Mouse (Mus musculus): ENCODE measurements around the gene Ptger1. TPM values are rescaled to one million over a fixed set of nuclear protein-coding genes. Genes with fewer than 3 reads are reported as not detected.

Ptger1 gene
- polyA plus RNA-seq, 1 experiment, result 0.58 TPM

DNA sequence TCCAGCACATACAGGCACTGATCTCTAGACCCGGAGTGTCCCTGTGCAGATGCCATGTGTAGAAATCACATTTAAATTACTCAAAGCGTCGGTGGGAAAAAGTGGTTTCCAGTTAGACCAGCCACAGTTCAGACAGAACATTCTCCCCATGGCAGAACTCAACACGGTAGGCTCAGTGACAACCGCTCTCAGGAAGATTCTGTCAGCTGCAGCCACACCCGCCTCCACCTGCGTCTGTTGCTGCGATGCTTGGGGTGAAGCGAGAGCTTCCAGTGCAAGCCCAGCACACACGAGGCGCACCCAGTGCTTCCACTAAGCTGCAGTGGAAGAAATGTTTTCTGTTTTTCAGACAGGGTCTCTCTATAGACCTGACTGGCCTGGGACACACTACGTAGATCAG lies 13.4 kb downstream of the Ptger1 start:
- H3K9me3 ChIP-seq (replicated peaks; ENCODE audit: control insufficient read depth, insufficient read depth, low read length, poor library complexity, severe bottlenecking), result no peaks in the 10 kb centered on the region
- H3K4me3 ChIP-seq (ENCODE audit: low read depth, low read length), result no peak overlapping the region
- no peaks in the 10 kb centered on the region for H3K27me3 ChIP-seq (ENCODE audit: control insufficient read depth, insufficient read depth, low read length, poor library complexity, severe bottlenecking)
- no peak overlapping the region for H3K9ac ChIP-seq (ENCODE audit: low read depth, poor library complexity, severe bottlenecking)
- TF ChIP-seq CTCF (IDR thresholded peaks at IDR 0.05; ENCODE audit: low read depth, low read length) (no peak), EP300 (IDR thresholded peaks at IDR 0.05; ENCODE audit: insufficient read depth, low read depth, low read length) (no peak), POLR2A (IDR thresholded peaks at IDR 0.05; ENCODE audit: insufficient read depth, low read length) (no peak)
- H3K4me1 ChIP-seq (ENCODE audit: control insufficient read depth, insufficient read depth, low read length), result no peaks in the 10 kb centered on the region
- no peak overlapping the region for H3K27ac ChIP-seq (ENCODE audit: insufficient read depth, low read length)
- no peaks in the 10 kb centered on the region for H3K36me3 ChIP-seq (ENCODE audit: control insufficient read depth, insufficient read depth, low read length, poor library complexity, severe bottlenecking)

DNA sequence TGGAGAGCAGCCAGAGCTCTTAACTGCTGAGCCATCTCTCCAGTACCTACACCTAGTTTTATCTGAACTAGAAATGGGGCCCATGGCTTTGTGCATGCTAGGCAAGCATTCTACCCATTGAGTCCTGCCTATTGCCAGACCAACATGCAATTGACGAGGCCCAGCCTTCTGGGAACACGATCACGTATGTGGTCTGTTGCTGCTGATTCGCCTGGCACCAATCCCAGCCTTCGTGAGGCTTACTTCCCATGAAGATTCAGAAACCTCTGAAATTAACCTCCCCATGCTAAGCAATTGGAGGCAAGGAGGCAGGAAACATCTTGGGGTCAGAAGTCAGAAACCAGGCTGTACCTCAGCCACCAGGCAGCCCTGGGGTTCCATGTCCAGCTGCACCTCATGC lies 14.1 kb downstream of the Ptger1 start:
- Histone ChIP-seq H3K4me3 (ENCODE audit: low read depth, low read length) (no peak overlapping the region), H3K9me3 (replicated peaks; ENCODE audit: control insufficient read depth, insufficient read depth, low read length, poor library complexity, severe bottlenecking) (no peaks in the 10 kb centered on the region), H3K27me3 (ENCODE audit: control insufficient read depth, insufficient read depth, low read length, poor library complexity, severe bottlenecking) (no peaks in the 10 kb centered on the region), H3K27ac (ENCODE audit: insufficient read depth, low read length) (no peak overlapping the region), H3K4me1 (ENCODE audit: control insufficient read depth, insufficient read depth, low read length) (no peaks in the 10 kb centered on the region), H3K36me3 (ENCODE audit: control insufficient read depth, insufficient read depth, low read length, poor library complexity, severe bottlenecking) (no peaks in the 10 kb centered on the region), H3K9ac (ENCODE audit: low read depth, poor library complexity, severe bottlenecking) (no peak overlapping the region)
- TF ChIP-seq CTCF (IDR thresholded peaks at IDR 0.05; ENCODE audit: low read depth, low read length) (no peak), POLR2A (IDR thresholded peaks at IDR 0.05; ENCODE audit: insufficient read depth, low read length) (no peak), EP300 (IDR thresholded peaks at IDR 0.05; ENCODE audit: insufficient read depth, low read depth, low read length) (no peak)

DNA sequence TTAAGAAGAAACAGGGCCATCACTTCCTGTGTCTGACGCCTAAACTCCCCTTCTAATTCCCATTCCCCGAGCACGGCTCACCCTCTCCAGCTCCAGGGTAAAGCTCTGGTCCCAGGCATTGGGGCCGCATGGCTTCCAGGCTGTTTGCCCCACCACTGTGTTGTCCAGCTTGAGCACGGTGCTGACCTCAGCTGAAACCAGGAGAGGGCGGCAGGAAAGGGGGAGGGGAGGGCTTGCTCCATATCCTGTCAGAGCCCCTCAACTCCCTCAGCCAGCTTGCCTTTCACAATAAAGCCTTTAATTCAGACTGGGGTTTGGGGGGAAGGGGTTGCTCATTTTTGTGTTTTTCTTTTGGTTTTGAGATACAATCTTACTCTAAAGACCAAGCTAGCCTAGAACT lies 14.6 kb downstream of the Ptger1 start:
- no peaks in the 10 kb centered on the region for H3K27me3 ChIP-seq (ENCODE audit: control insufficient read depth, insufficient read depth, low read length, poor library complexity, severe bottlenecking)
- H3K9me3 ChIP-seq (replicated peaks; ENCODE audit: control insufficient read depth, insufficient read depth, low read length, poor library complexity, severe bottlenecking), result no peaks in the 10 kb centered on the region
- no peak overlapping the region for H3K27ac ChIP-seq (ENCODE audit: insufficient read depth, low read length)
- H3K4me3 ChIP-seq (ENCODE audit: low read depth, low read length), result no peak overlapping the region
- TF ChIP-seq CTCF (IDR thresholded peaks at IDR 0.05; ENCODE audit: low read depth, low read length) (no peak), EP300 (IDR thresholded peaks at IDR 0.05; ENCODE audit: insufficient read depth, low read depth, low read length) (no peak), POLR2A (IDR thresholded peaks at IDR 0.05; ENCODE audit: insufficient read depth, low read length) (no peak)
- no peaks in the 10 kb centered on the region for H3K36me3 ChIP-seq (ENCODE audit: control insufficient read depth, insufficient read depth, low read length, poor library complexity, severe bottlenecking)
- H3K9ac ChIP-seq (ENCODE audit: low read depth, poor library complexity, severe bottlenecking), result no peak overlapping the region
- no peaks in the 10 kb centered on the region for H3K4me1 ChIP-seq (ENCODE audit: control insufficient read depth, insufficient read depth, low read length)

DNA sequence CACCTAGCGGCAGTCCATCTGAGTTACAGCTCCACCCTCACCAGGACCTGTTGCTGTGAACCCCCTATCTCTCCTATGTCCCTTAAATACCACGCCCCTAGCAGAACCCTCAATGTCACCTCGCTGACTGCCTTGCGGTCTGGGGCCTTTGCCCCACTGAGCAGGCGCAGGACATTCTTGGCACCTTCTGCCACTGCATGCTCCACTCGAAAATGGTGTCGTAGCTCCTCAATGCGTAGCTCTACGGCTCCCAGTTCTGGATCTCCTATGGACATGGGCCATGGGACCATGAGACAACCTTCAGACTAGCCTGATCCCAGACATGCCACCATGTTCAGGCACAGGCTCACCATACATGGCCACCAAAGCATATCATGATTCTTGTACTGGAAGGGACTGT lies 18.0 kb downstream of the Ptger1 start:
- no peak overlapping the region for H3K27ac ChIP-seq (ENCODE audit: insufficient read depth, low read length)
- TF ChIP-seq POLR2A (IDR thresholded peaks at IDR 0.05; ENCODE audit: insufficient read depth, low read length), result no peak
- TF ChIP-seq EP300 (IDR thresholded peaks at IDR 0.05; ENCODE audit: insufficient read depth, low read depth, low read length), result no peak
- TF ChIP-seq CTCF (IDR thresholded peaks at IDR 0.05; ENCODE audit: low read depth, low read length), result no peak
- no peak overlapping the region for H3K9ac ChIP-seq (ENCODE audit: low read depth, poor library complexity, severe bottlenecking)
- H3K9me3 ChIP-seq (replicated peaks; ENCODE audit: control insufficient read depth, insufficient read depth, low read length, poor library complexity, severe bottlenecking), result no peaks in the 10 kb centered on the region
- no peaks in the 10 kb centered on the region for H3K27me3 ChIP-seq (ENCODE audit: control insufficient read depth, insufficient read depth, low read length, poor library complexity, severe bottlenecking)
- no peak overlapping the region for H3K4me3 ChIP-seq (ENCODE audit: low read depth, low read length)
- no peaks in the 10 kb centered on the region for H3K4me1 ChIP-seq (ENCODE audit: control insufficient read depth, insufficient read depth, low read length)
- H3K36me3 ChIP-seq (ENCODE audit: control insufficient read depth, insufficient read depth, low read length, poor library complexity, severe bottlenecking), result no peaks in the 10 kb centered on the region

DNA sequence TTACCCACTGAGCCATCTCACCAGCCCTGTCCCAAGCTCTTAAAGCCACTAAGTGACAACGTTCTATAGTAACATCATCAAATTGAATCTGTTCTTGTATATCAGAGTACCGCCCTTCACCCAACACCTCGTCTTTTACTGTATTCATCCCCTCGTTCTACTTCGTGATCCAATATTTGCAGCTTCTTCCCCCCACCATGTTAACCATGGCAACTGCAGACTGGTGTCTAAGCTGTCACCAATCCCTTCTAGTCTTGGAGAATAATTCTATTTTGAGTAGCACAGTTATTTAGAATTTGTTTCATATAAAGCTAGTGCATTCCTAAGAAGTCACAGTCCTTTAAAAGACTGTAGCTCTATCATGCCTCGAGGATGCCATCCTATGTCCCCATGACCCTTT lies 22.8 kb downstream of the Ptger1 start:
- H3K36me3 ChIP-seq (ENCODE audit: control insufficient read depth, insufficient read depth, low read length, poor library complexity, severe bottlenecking), result peaks cover 11% of the 10 kb centered on the region
- no peak overlapping the region for H3K4me3 ChIP-seq (ENCODE audit: low read depth, low read length)
- TF ChIP-seq POLR2A (IDR thresholded peaks at IDR 0.05; ENCODE audit: insufficient read depth, low read length) (no peak), CTCF (IDR thresholded peaks at IDR 0.05; ENCODE audit: low read depth, low read length) (no peak), EP300 (IDR thresholded peaks at IDR 0.05; ENCODE audit: insufficient read depth, low read depth, low read length) (no peak)
- no peak overlapping the region for H3K9ac ChIP-seq (ENCODE audit: low read depth, poor library complexity, severe bottlenecking)
- no peaks in the 10 kb centered on the region for H3K4me1 ChIP-seq (ENCODE audit: control insufficient read depth, insufficient read depth, low read length)
- H3K27me3 ChIP-seq (ENCODE audit: control insufficient read depth, insufficient read depth, low read length, poor library complexity, severe bottlenecking), result no peaks in the 10 kb centered on the region
- no peak overlapping the region for H3K27ac ChIP-seq (ENCODE audit: insufficient read depth, low read length)
- no peaks in the 10 kb centered on the region for H3K9me3 ChIP-seq (replicated peaks; ENCODE audit: control insufficient read depth, insufficient read depth, low read length, poor library complexity, severe bottlenecking)

DNA sequence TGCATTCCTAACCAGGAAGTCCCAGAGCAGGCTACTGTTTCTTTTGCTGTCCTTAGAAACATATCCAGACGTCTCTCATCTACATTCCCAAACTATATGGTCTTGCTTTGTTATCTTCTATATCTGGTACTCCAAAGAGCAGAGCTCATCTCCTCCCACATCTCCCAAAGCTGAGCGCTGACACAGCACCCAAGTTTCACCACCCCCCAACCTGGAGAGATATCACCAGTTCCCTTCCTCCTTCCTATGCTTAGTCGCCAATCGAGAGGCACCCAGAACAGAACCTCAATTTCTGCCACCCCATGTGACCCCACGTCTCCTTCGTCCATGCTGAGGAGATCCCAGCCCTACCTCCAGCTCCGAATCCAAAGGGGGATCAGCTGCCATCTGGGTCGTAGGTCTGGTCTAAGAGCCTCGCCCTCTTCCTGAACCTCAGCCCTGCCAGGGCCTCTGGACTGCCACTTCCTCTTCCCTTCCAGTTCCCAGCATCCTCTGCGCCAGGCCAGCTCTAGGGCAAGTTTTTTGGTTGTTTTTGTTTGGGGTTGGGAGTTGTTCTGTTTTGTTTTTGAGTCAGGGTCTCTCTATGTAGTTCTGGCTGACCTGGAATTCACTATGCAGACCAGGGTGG lies 27.2 kb downstream of the Ptger1 start:
- Histone ChIP-seq H3K9ac (ENCODE audit: low read depth, poor library complexity, severe bottlenecking) (no peak overlapping the region), H3K4me3 (ENCODE audit: low read depth, low read length) (no peak overlapping the region), H3K27me3 (ENCODE audit: control insufficient read depth, insufficient read depth, low read length, poor library complexity, severe bottlenecking) (no peaks in the 10 kb centered on the region), H3K4me1 (ENCODE audit: control insufficient read depth, insufficient read depth, low read length) (no peaks in the 10 kb centered on the region), H3K27ac (ENCODE audit: insufficient read depth, low read length) (no peak overlapping the region), H3K36me3 (ENCODE audit: control insufficient read depth, insufficient read depth, low read length, poor library complexity, severe bottlenecking) (peaks cover 11% of the 10 kb centered on the region), H3K9me3 (replicated peaks; ENCODE audit: control insufficient read depth, insufficient read depth, low read length, poor library complexity, severe bottlenecking) (no peaks in the 10 kb centered on the region)
- no peak for TF ChIP-seq EP300 (IDR thresholded peaks at IDR 0.05; ENCODE audit: insufficient read depth, low read depth, low read length)
- no peak for TF ChIP-seq POLR2A (IDR thresholded peaks at IDR 0.05; ENCODE audit: insufficient read depth, low read length)
- no peak for TF ChIP-seq CTCF (IDR thresholded peaks at IDR 0.05; ENCODE audit: low read depth, low read length)
